Mouse (Mus musculus) limb, embryonic 15.5 days (tissue): ENCODE measurements around the gene Grin2d. TPM values are rescaled to one million over a fixed set of nuclear protein-coding genes. Genes with fewer than 3 reads are reported as not detected.
A peak's percentile ranks its signal among the peaks of the same experiment; 100 is the strongest.
"Not testable (repeated sequence)": the region's sequence is repeated elsewhere in the genome, so short reads cannot be mapped to it uniquely, and the experiment has no call there.

Source experiments
- ATAC-seq: fragments of 200-750 bp; cut with Nextera tagmentation; 2 replicates; pipeline ENCODE4 v1.8.0; 2017; ENCODE audit warnings: low read depth, moderate TSS enrichment; ENCODE audit not compliant: insufficient number of reproducible peaks, low FRiP score, low TSS enrichment
- H3K27ac ChIP-seq: fragments of 300-500 bp; sonication (generic); 2 replicates; pipeline ENCODE4 v1.5.1; 2015; ENCODE audit warnings: moderate library complexity, mild to moderate bottlenecking, inconsistent platforms
- H3K27me3 ChIP-seq: fragments of 300-500 bp; sonication (generic); 2 replicates; pipeline ENCODE4 v1.6.1; 2015; ENCODE audit warnings: inconsistent platforms
- H3K36me3 ChIP-seq: fragments of 300-500 bp; sonication (generic); 2 replicates; pipeline ENCODE4 v1.6.1; 2015; ENCODE audit warnings: inconsistent platforms
- H3K4me1 ChIP-seq: fragments of 300-500 bp; sonication (generic); 2 replicates; pipeline ENCODE4 v1.6.1; 2015; ENCODE audit warnings: inconsistent platforms
- H3K4me2 ChIP-seq: fragments of 300-500 bp; sonication (generic); 2 replicates; pipeline ENCODE4 v1.6.1; 2015; ENCODE audit warnings: mild to moderate bottlenecking, inconsistent platforms
- H3K4me3 ChIP-seq: fragments of 300-500 bp; sonication (generic); 2 replicates; pipeline ENCODE4 v1.5.1; 2015; ENCODE audit warnings: mild to moderate bottlenecking, inconsistent platforms
- H3K9ac ChIP-seq: fragments of 300-500 bp; sonication (generic); 2 replicates; pipeline ENCODE4 v1.6.1; 2015; ENCODE audit warnings: inconsistent platforms
- H3K9me3 ChIP-seq: fragments of 300-500 bp; sonication (generic); 2 replicates; pipeline ENCODE4 v1.6.1; 2016; ENCODE audit warnings: inconsistent platforms
- WGBS: fragments of 180-500 bp; shearing (Covaris S2); methylation state at CpG from one replicate; pipeline ENCODE4 v1.1.7; 2015; 5-methylcytosine and 5-hydroxymethylcytosine counted together
- polyA plus RNA-seq: library from polyadenylated mRNA; unstranded; fragments of >200 nt; fragmentation: Nextera tagmentation; extraction: Ambion mirVana; gene quantifications from 2 replicates; pipeline ENCODE4 v1.2.1, GENCODE M21; 2015

The Grin2d gene
- polyA plus RNA-seq, 1 experiment from 2014 or later = 0.68 TPM

GRCm38 (mm10) chr7:45917004-45917704 lies 39.0 kb upstream of the Grin2d start:
- H3K4me1 ChIP-seq = peaks cover 69% of the 10 kb centered on the region
- ATAC-seq = no peak

GRCm38 (mm10) chr7:45916056-45917003 lies 38.2 kb upstream of the Grin2d start:
- 29% methylated on average over 26 of the region's 26 CpGs for WGBS
- ATAC-seq = peak; percentile 84
- peaks cover 20% of the 10 kb centered on the region for H3K36me3 ChIP-seq
- H3K4me3 ChIP-seq = peak overlapping the region; percentile 40
- no peaks in the 10 kb centered on the region for H3K9me3 ChIP-seq
- H3K4me2 ChIP-seq = peak overlapping the region; percentile 62
- no peaks in the 10 kb centered on the region for H3K27me3 ChIP-seq
- H3K27ac ChIP-seq = peak overlapping the region; percentile 94
- peak overlapping the region; percentile 31 for H3K9ac ChIP-seq
- peaks cover 61% of the 10 kb centered on the region for H3K4me1 ChIP-seq

More at GRCm38 (mm10) chr7:45917004-45917704, 39.0 kb upstream of the Grin2d start:
- Histone ChIP-seq H3K9me3 (no peaks in the 10 kb centered on the region), H3K4me2 (peak overlapping the region; percentile 62), H3K27me3 (no peaks in the 10 kb centered on the region), H3K9ac (0 out of 2 replicates have a peak overlapping the region, but pooled peaks have one; percentile 14), H3K27ac (peak overlapping the region; percentile 94), H3K36me3 (peaks cover 20% of the 10 kb centered on the region), H3K4me3 (peak overlapping the region; percentile 40)
- 14% methylated on average over 13 of the region's 13 CpGs for WGBS

GRCm38 (mm10) chr7:45915011-45915410 lies 36.8 kb upstream of the Grin2d start:
- Histone ChIP-seq H3K9me3 (no peaks in the 10 kb centered on the region), H3K36me3 (peaks cover 29% of the 10 kb centered on the region), H3K9ac (no peak overlapping the region), H3K27ac (no peak overlapping the region), H3K27me3 (no peaks in the 10 kb centered on the region), H3K4me3 (no peak overlapping the region), H3K4me2 (no peak overlapping the region), H3K4me1 (peaks cover 52% of the 10 kb centered on the region)
- 86% methylated on average over 5 of the region's 5 CpGs for WGBS
- ATAC-seq = no peak

GRCm38 (mm10) chr7:45914067-45914466 lies 35.9 kb upstream of the Grin2d start:
- H3K4me1 ChIP-seq = peaks cover 43% of the 10 kb centered on the region
- 82% methylated on average over 6 of the region's 6 CpGs for WGBS
- no peak for ATAC-seq
- no peak overlapping the region for H3K9ac ChIP-seq
- H3K4me2 ChIP-seq = no peak overlapping the region
- H3K9me3 ChIP-seq = no peaks in the 10 kb centered on the region
- no peak overlapping the region for H3K4me3 ChIP-seq
- 0 out of 2 replicates have a peak overlapping the region, but pooled peaks have one; percentile 59 for H3K27ac ChIP-seq
- H3K36me3 ChIP-seq = peaks cover 32% of the 10 kb centered on the region
- no peaks in the 10 kb centered on the region for H3K27me3 ChIP-seq

GRCm38 (mm10) chr7:45909145-45909544 lies 31.0 kb upstream of the Grin2d start:
- no peak overlapping the region for H3K9ac ChIP-seq
- 93% methylated on average over 16 of the region's 16 CpGs for WGBS
- peaks cover 2% of the 10 kb centered on the region; the same call in 1 of the 2 replicates for H3K4me1 ChIP-seq
- H3K36me3 ChIP-seq = peaks cover 27% of the 10 kb centered on the region
- H3K9me3 ChIP-seq = no peaks in the 10 kb centered on the region
- H3K27ac ChIP-seq = no peak overlapping the region
- ATAC-seq = no peak
- H3K4me2 ChIP-seq = no peak overlapping the region
- no peaks in the 10 kb centered on the region for H3K27me3 ChIP-seq
- H3K4me3 ChIP-seq = no peak overlapping the region

GRCm38 (mm10) chr7:45908384-45908783 lies 30.2 kb upstream of the Grin2d start:
- Histone ChIP-seq H3K4me1 (no peaks in the 10 kb centered on the region), H3K9me3 (no peaks in the 10 kb centered on the region), H3K4me3 (no peak overlapping the region), H3K36me3 (peaks cover 27% of the 10 kb centered on the region), H3K4me2 (no peak overlapping the region), H3K27ac (no peak overlapping the region), H3K27me3 (no peaks in the 10 kb centered on the region), H3K9ac (no peak overlapping the region)
- no peak for ATAC-seq

GRCm38 (mm10) chr7:45906622-45907021 lies 28.4 kb upstream of the Grin2d start:
- Histone ChIP-seq H3K27me3 (no peaks in the 10 kb centered on the region), H3K27ac (no peak overlapping the region), H3K4me2 (no peak overlapping the region), H3K36me3 (peaks cover 24% of the 10 kb centered on the region), H3K9ac (no peak overlapping the region), H3K4me1 (no peaks in the 10 kb centered on the region), H3K4me3 (no peak overlapping the region), H3K9me3 (no peaks in the 10 kb centered on the region)
- ATAC-seq = no peak
- WGBS = 84% methylated on average over 9 of the region's 9 CpGs

- H3K4me1 ChIP-seq = peaks cover 1% of the 10 kb centered on the region; the same call in 1 of the 2 replicates
- no peaks in the 10 kb centered on the region for H3K27me3 ChIP-seq
- WGBS = 57% methylated on average over 12 of the region's 12 CpGs
- no peak overlapping the region for H3K27ac ChIP-seq
- H3K4me2 ChIP-seq = no peak overlapping the region
- H3K9me3 ChIP-seq = no peaks in the 10 kb centered on the region
- no peak overlapping the region for H3K9ac ChIP-seq
- no peak overlapping the region for H3K4me3 ChIP-seq
- no peak for ATAC-seq
- H3K36me3 ChIP-seq = no peaks in the 10 kb centered on the region
Observed at GRCm38 (mm10) chr7:45902481-45903002, 24.4 kb upstream of the Grin2d start.

GRCm38 (mm10) chr7:45901562-45901961 lies 23.4 kb upstream of the Grin2d start:
- WGBS = 51% methylated on average over 5 of the region's 5 CpGs
- no peak for ATAC-seq
- no peaks in the 10 kb centered on the region for H3K9me3 ChIP-seq

GRCm38 (mm10) chr7:45898125-45898524 lies 19.9 kb upstream of the Grin2d start:
- H3K9ac ChIP-seq, H3K4me3 ChIP-seq, H3K9me3 ChIP-seq, H3K36me3 ChIP-seq, H3K4me1 ChIP-seq, H3K27me3 ChIP-seq, ATAC-seq, H3K27ac ChIP-seq: not testable (repeated sequence)
- peak overlapping the region; percentile 88; the same call in 1 of the 2 replicates for H3K4me2 ChIP-seq
- WGBS = 52% methylated on average over 4 of the region's 4 CpGs

More at GRCm38 (mm10) chr7:45901562-45901961, 23.4 kb upstream of the Grin2d start:
- Histone ChIP-seq H3K27ac (no peak overlapping the region), H3K36me3 (no peaks in the 10 kb centered on the region), H3K27me3 (no peaks in the 10 kb centered on the region), H3K4me1 (peaks cover 6% of the 10 kb centered on the region; the same call in 1 of the 2 replicates), H3K4me2 (no peak overlapping the region), H3K4me3 (no peak overlapping the region), H3K9ac (no peak overlapping the region)

GRCm38 (mm10) chr7:45897258-45897757 lies 19.1 kb upstream of the Grin2d start:
- Histone ChIP-seq H3K36me3 (no peaks in the 10 kb centered on the region), H3K4me3 (peak overlapping the region; percentile 55), H3K27me3 (no peaks in the 10 kb centered on the region), H3K27ac (peak overlapping the region; percentile 84), H3K4me2 (peak overlapping the region; percentile 88), H3K9me3 (no peaks in the 10 kb centered on the region), H3K9ac (peak overlapping the region; percentile 48), H3K4me1 (peaks cover 9% of the 10 kb centered on the region; the same call in 1 of the 2 replicates)
- under 1% methylated on average over 19 of the region's 19 CpGs for WGBS
- peak; percentile 22 for ATAC-seq
